Mouse (Mus musculus) MEL (cell line): Measurements from ENCODE around the gene Trim8.

Experiments
- CHD1 ChIP-seq: IDR thresholded peaks from 2 replicates; pipeline ENCODE4 v1.6.1; 2012; ENCODE audit warnings: low read depth, mild to moderate bottlenecking, inconsistent platforms, low read length, improper control_type of control experiment
- CTCF ChIP-seq, 3 experiments: IDR thresholded peaks in 2 of 3; conservative IDR thresholded peaks in 1 of 3; 2 replicates each; pipeline ENCODE4 v1.5.1; 2011 to 2012; ENCODE audit warnings: low read length in 3 of 3, low read depth in 2 of 3, mild to moderate bottlenecking in 2 of 3, improper control_type of control experiment in 1 of 3, inconsistent platforms in 1 of 3, mixed read lengths in 1 of 3, moderate library complexity in 1 of 3; ENCODE audit not compliant: control insufficient read depth in 1 of 3, insufficient read depth in 1 of 3, poor library complexity in 1 of 3, severe bottlenecking in 1 of 3
- EP300 ChIP-seq, 2 experiments: IDR thresholded peaks; 2 replicates each; pipeline ENCODE4 v1.6.1; 2011; ENCODE audit warnings: improper control_type of control experiment in 2 of 2, low read length in 2 of 2, low read depth in 1 of 2, mild to moderate bottlenecking in 1 of 2
- KAT2A ChIP-seq: conservative IDR thresholded peaks from 2 replicates; pipeline ENCODE4 v1.6.1; 2012; ENCODE audit warnings: low read depth, low read length, improper control_type of control experiment, inconsistent platforms
- MAZ ChIP-seq: IDR thresholded peaks from 2 replicates; pipeline ENCODE4 v1.6.1; 2012; ENCODE audit warnings: low read depth, mild to moderate bottlenecking, inconsistent platforms, low read length, improper control_type of control experiment
- POLR2A ChIP-seq, 2 experiments: IDR thresholded peaks; 2 replicates each; pipeline ENCODE4 v1.6.1; 2011 to 2012; ENCODE audit warnings: low read length in 2 of 2, mild to moderate bottlenecking in 2 of 2, control low read depth in 1 of 2, improper control_type of control experiment in 1 of 2, low read depth in 1 of 2, moderate library complexity in 1 of 2; ENCODE audit not compliant: control insufficient read depth in 1 of 2, insufficient read depth in 1 of 2, poor library complexity in 1 of 2
- TCF12 ChIP-seq: IDR thresholded peaks from 2 replicates; pipeline ENCODE4 v1.6.1; 2014; ENCODE audit warnings: low read depth, mild to moderate bottlenecking, inconsistent platforms, low read length, improper control_type of control experiment, moderate library complexity
- USF1 ChIP-seq: IDR thresholded peaks from 2 replicates; pipeline ENCODE4 v1.6.1; 2014; ENCODE audit warnings: low read depth, mild to moderate bottlenecking, inconsistent platforms, low read length, improper control_type of control experiment, moderate library complexity
- ZC3H11A ChIP-seq: IDR thresholded peaks from 2 replicates; pipeline ENCODE4 v1.6.1; 2012; ENCODE audit warnings: low read depth, mild to moderate bottlenecking, inconsistent platforms, low read length, improper control_type of control experiment

GRCm38 (mm10) chr19:46499836-46500580, 1.5 kb upstream of the Trim8 start:
- TF ChIP-seq ZC3H11A (no peak), EP300 (IDR thresholded peaks at IDR 0.05; ENCODE audit: low read depth in 1 of 2, low read length in 2 of 2) (no peak; a peak in 2 of 4 replicates), POLR2A (IDR thresholded peaks at IDR 0.05; ENCODE audit: control insufficient read depth in 1 of 2, insufficient read depth in 1 of 2, low read depth in 1 of 2, low read length in 2 of 2, poor library complexity in 1 of 2) (peak; percentile 52 to 75; a peak in 3 of 4 replicates), CTCF (IDR thresholded peaks at IDR 0.05 in 2 of 3, conservative IDR thresholded peaks at IDR 0.05 in 1 of 3; ENCODE audit: control insufficient read depth in 1 of 3, insufficient read depth in 1 of 3, low read depth in 2 of 3, low read length in 3 of 3, poor library complexity in 1 of 3, severe bottlenecking in 1 of 3) (no peak), KAT2A (no peak), USF1 (peak; percentile 97), TCF12 (peak; percentile 38; the same call in 1 of the 2 replicates), MAZ (peak; percentile 94), CHD1 (no peak; the same call in 1 of the 2 replicates)
